9 mouse cellular contexts compared by ENCODE assay signal in the genomic region with DNA sequence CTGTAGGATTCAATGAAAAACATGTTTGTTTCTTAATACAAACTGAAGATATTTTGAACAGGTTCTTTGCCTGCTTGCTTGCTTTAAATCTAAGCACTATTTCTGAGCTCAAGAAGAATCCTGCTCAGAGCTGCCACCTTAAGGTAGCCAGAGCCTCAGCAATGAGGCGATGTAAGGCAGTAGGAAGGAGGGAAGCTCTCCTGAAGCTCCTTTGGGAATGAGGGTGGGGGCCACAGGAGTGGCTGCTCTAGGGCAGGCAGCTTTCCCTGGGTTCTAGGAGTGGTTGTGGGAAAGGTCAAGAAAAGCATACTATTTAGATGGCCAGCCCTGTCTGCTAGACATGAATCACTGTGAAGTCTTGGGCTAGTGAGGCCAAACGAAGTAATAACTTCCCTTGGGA.
DNase-seq lines count a peak whose midpoint lies in the region; ATAC-seq and TF ChIP-seq lines count a peak whose summit lies in the region.
"Had no signal": no experiment of that assay in that cellular context is flagged by ENCODE, and none has a peak within 500 bp of the region (broad histone marks: within the 10 kb centered on the region; RNA-seq: fewer than 3 reads in every experiment).

No protein-coding gene starts in this region.

- 55% methylated on average over 2 of the region's 2 CpGs for WGBS in liver, adult 2 months
- WGBS in liver, embryonic 11.5 days = 37% methylated on average over 2 of the region's 2 CpGs

- H3K4me2 ChIP-seq in liver, embryonic 11.5 days = no peak overlapping the region
- H3K4me2 ChIP-seq: liver, embryonic 13.5 days had no signal

- peak; percentile 62 for TF ChIP-seq CTCF in liver, adult 2 months (IDR thresholded peaks at IDR 0.05; ENCODE audit: low read depth, low read length)

- DNase-seq in embryo, embryonic 10 days (ENCODE audit: low spot score) = peak; percentile 23
- no peak for DNase-seq in embryo, embryonic 9.5 days (ENCODE audit: extremely low spot score)
- DNase-seq in liver, adult 2 months (ENCODE audit: extremely low read depth, low read depth, low spot score) = peak; percentile 64
- no peak for DNase-seq in liver, embryonic 11.5 days (ENCODE audit: low spot score)
- DNase-seq in embryo, embryonic 11 days = peak; percentile 37
- peak; percentile 24 for DNase-seq in lung, postnatal 14 days
- no peak for DNase-seq in spleen, postnatal 10 days (ENCODE audit: low spot score in 2 of 2)
- DNase-seq: liver, embryonic 13.5 days had no signal

- peaks cover 4% of the 10 kb centered on the region; the same call in 1 of the 2 replicates for H3K4me1 ChIP-seq in liver, adult 2 months (ENCODE audit: control insufficient read depth, insufficient read depth, low read length)
- H3K4me1 ChIP-seq in liver, embryonic 11.5 days (replicated peaks; ENCODE audit: control insufficient read depth, insufficient read depth, low read length) = no peaks in the 10 kb centered on the region

- ATAC-seq in liver, embryonic 11.5 days (replicated peaks; ENCODE audit: low FRiP score) = no peak
- ATAC-seq in megakaryocyte-erythroid progenitor cell, adult 5-6 weeks (replicated peaks; ENCODE audit: low FRiP score, low TSS enrichment, poor library complexity, severe bottlenecking) = no peak

- no peaks in the 10 kb centered on the region for H3K27me3 ChIP-seq in liver, adult 2 months (ENCODE audit: control insufficient read depth, insufficient read depth, low read length)
- no peaks in the 10 kb centered on the region for H3K27me3 ChIP-seq in liver, embryonic 11.5 days (replicated peaks; ENCODE audit: control insufficient read depth, insufficient read depth, low read length)
- H3K27me3 ChIP-seq: liver, embryonic 13.5 days had no signal

- H3K4me3 ChIP-seq in liver, adult 2 months (ENCODE audit: insufficient read depth, low read depth, low read length) = no peak overlapping the region
- H3K4me3 ChIP-seq in liver, embryonic 11.5 days (ENCODE audit: low read depth, low read length) = no peak overlapping the region
- H3K4me3 ChIP-seq: liver, embryonic 13.5 days had no signal

- no peak for TF ChIP-seq POLR2A in liver, adult 2 months (IDR thresholded peaks at IDR 0.05; ENCODE audit: extremely low read depth, insufficient read depth, low read length)

- H3K79me2 ChIP-seq in liver, adult 2 months (ENCODE audit: control insufficient read depth, insufficient read depth, low read length) = no peaks in the 10 kb centered on the region

- no peaks in the 10 kb centered on the region for H3K9me3 ChIP-seq in liver, embryonic 11.5 days (ENCODE audit: control insufficient read depth, low read length)
- H3K9me3 ChIP-seq: liver, embryonic 13.5 days had no signal

- H3K36me3 ChIP-seq in liver, adult 2 months (ENCODE audit: control insufficient read depth, insufficient read depth, low read length) = no peaks in the 10 kb centered on the region
- H3K36me3 ChIP-seq in liver, embryonic 11.5 days (ENCODE audit: control insufficient read depth, insufficient read depth, low read length) = no peaks in the 10 kb centered on the region
- H3K36me3 ChIP-seq: liver, embryonic 13.5 days had no signal

- H3K9ac ChIP-seq in liver, adult 2 months (ENCODE audit: low read depth, low read length) = no peak overlapping the region
- no peak overlapping the region for H3K9ac ChIP-seq in liver, embryonic 11.5 days (ENCODE audit: low read depth, low read length)
- H3K9ac ChIP-seq: liver, embryonic 13.5 days had no signal

- H3K27ac ChIP-seq in liver, adult 2 months (replicated peaks; ENCODE audit: insufficient read depth, low read depth, low read length) = no peak overlapping the region
- H3K27ac ChIP-seq in liver, embryonic 11.5 days (ENCODE audit: low read depth, low read length) = no peak overlapping the region
- H3K27ac ChIP-seq: liver, embryonic 13.5 days had no signal

Comparison
In these comparisons a context has a peak if more than half of its experiments do, and no peak if none do; other contexts are left out.
1. DNase-seq: peak in embryo, embryonic 10 days (single experiment), liver, adult 2 months (single experiment), embryo, embryonic 11 days (single experiment) and lung, postnatal 14 days (single experiment); none in embryo, embryonic 9.5 days (single experiment), liver, embryonic 11.5 days (single experiment) and spleen, postnatal 10 days (0 of 2).